Mouse (Mus musculus): ENCODE results near the gene Bri3bp.

DNA sequence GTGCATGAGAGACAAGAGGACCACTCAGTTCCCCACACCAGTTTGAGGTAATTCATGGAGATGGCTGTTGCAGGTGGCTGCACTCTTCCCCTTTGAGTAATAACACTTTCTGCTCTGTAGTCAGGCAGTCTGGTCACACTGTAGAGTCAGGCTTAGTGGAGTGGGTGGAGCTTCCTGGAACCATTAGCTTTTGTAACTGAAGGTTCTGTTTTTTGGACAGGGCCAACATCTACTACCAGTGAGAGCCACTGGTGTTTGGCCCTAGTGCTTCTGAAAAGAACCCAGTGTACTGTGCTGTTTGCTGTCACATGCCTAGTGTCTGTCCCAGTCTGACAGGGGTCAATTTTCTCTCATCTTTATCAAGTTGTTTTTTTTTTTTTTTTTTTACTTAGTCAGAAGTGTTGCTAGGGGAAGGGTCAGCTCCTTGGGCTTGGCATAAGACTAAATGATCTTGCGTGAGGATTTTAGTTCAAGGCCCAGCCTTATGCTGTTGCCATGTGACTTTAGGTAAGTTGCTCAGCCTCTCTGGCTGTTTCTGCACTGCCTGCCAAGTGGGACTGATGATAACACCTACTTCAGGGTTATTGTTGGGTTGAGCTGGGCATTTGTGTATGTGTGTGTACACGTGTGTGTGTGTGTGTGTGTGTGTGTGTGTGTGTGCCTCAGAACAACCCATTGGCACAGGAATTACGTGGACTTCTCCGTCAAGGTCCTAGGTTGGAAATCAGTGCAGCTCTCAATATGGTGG is 43.8 kb downstream of the Bri3bp start:
- TF ChIP-seq CTCF (IDR thresholded peaks at IDR 0.05; ENCODE audit: borderline replicate concordance, insufficient read depth, low read length), result no peak
- TF ChIP-seq POLR2A (IDR thresholded peaks at IDR 0.05; ENCODE audit: low read depth, low read length), result no peak
